Mouse (Mus musculus) left cerebral cortex, postnatal 36 days (tissue): ENCODE data around the gene Gli1. TPM values are rescaled to one million over a fixed set of nuclear protein-coding genes. Genes with fewer than 3 reads are reported as not detected.

Experiments used
- DNase-seq, 2 experiments: peaks; one replicate each; pipeline ENCODE4 v3.0.0; 2021 to 2022; ENCODE audit warnings: low spot score in 2 of 2, mixed read lengths in 1 of 2
- intact Hi-C: fragments of 180-260 bp; cut with DNase I; formaldehyde crosslinking; loops from one replicate; pipeline ENCODE4 v1.15.1; 2025
- total RNA-seq, 2 experiments: library from RNA; stranded (reverse); gene quantifications; 2 replicates each; pipeline ENCODE4 v1.2.3; 2021

The Gli1 gene
- total RNA-seq, 2 experiments from 2014 or later = 1.9 to 2.9 TPM

GRCm38 (mm10) chr10:127297015-127297871, 44.5 kb downstream of the Gli1 start:
- intact Hi-C loops = no loop called here
- no peak for DNase-seq

- no peak for DNase-seq
- intact Hi-C loops = no loop called here
Observed at GRCm38 (mm10) chr10:127295986-127296794, 45.6 kb downstream of the Gli1 start.

DNA sequence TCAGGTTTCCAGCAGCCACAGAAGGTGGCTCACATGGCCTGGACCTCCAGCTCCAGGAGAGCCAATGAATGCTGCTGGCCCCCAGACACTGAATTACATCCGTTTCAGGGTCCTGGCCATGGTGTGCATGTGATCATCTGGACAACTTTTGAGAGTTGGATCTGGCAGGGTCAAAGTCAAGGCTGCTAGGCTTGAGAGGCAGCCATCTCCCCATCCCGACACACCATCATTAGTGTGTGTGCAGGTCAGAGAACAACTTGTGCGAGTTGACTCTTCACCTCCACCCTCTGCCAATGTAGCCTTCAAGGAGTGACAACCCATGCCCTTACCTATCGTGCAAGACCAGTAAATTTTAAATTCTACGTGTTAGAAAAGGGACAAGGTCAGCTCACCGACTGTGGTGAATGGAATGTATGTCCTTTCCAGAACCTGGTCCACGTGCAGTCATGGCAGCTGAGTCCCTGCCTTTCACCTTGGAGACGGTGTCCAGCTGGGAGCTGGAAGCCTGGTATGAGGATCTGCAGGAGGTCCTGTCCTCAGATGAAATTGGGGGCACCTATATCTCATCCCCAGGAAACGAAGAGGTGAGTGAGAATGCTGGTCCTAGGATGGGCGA, 46.8 kb downstream of the Gli1 start:
- DNase-seq = no peak
- intact Hi-C loops = no loop called here

DNA sequence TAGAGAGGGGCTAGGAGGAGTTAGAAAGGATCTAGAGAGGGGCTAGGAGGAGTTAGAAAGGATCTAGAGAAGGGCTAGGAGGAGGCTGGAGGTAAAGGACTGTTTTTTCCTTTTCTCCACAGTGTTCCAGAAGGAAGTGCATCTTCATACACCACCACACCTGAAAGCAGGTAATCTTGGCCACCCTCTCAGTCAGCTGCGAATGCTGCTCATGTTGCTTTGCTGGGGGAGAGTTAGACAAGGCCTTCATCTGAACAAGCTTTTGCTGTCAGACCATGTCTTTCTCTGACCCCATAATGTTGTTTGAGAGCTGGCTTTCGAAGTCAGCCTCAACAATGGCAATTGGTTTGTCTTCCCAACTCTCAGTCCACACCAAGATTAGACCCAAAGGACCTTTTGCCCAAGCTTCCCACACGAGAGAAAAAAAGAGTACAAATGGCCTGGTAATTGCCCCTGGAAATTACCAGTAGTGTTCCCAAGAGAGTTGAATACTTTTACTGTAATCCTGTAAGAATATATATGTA, 48.1 kb downstream of the Gli1 start:
- intact Hi-C loops = no loop called here
- no peak for DNase-seq

DNA sequence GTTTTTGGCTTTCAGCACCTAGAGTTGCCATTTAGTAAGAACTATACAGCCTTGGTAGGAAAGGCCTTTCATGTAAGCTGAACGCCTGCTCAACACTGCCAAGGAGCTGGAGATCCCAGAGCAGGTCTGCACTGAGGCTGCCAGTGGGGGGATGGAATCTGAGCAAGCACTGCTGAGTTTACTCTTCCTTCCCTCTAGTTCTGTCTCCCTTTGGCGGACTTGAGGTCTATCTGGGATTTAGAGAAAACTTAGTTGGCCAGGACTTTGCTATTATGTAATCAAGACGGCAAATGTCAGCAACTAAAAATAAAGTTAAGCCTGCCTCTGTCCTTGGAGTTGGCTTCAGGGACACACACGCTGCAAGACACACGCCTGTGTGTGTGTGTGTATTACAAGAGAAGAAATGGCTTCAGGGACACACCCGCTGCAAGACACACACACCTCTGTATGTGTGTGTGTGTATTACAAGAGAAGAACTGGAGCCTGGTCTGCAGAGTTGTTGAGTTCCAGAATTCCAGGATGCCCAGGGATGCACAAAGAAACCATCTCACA, 48.7 kb downstream of the Gli1 start:
- DNase-seq = no peak
- intact Hi-C loops = no loop called here

GRCm38 (mm10) chr10:127291881-127292638, 49.7 kb downstream of the Gli1 start:
- no peak for DNase-seq
- intact Hi-C loops = no loop called here

GRCm38 (mm10) chr10:127290930-127291880, 50.6 kb downstream of the Gli1 start:
- intact Hi-C loops = loop anchor here (1.0 kb wide), 1 partner anchor 20 kb away; the partner anchor contains the start of gene Mars
- no peak for DNase-seq

- DNase-seq = peak; percentile 99
- intact Hi-C loops = loop anchor here (1.0 kb wide), 1 partner anchor 21 kb away; the partner anchor contains the start of gene Mars
Observed at GRCm38 (mm10) chr10:127290307-127290929, 51.4 kb downstream of the Gli1 start.

GRCm38 (mm10) chr10:127289573-127290191, 52.1 kb downstream of the Gli1 start:
- peak; percentile 48 to 49 for DNase-seq
- intact Hi-C loops = loop anchor here (1.0 to 2.0 kb wide), 2 partner anchors 22 to 23 kb away; partner anchors contain the start of genes Dctn2 and Mars

GRCm38 (mm10) chr10:127288800-127289572, 52.8 kb downstream of the Gli1 start, which contains the start of gene Mbd6:
Gene Mbd6 (minus strand): TSS chr10:127289018.
- intact Hi-C loops = loop anchor here (2.0 kb wide), 1 partner anchor 22 kb away; the partner anchor contains the start of gene Dctn2
- peak; percentile 88 to 90 for DNase-seq

DNA sequence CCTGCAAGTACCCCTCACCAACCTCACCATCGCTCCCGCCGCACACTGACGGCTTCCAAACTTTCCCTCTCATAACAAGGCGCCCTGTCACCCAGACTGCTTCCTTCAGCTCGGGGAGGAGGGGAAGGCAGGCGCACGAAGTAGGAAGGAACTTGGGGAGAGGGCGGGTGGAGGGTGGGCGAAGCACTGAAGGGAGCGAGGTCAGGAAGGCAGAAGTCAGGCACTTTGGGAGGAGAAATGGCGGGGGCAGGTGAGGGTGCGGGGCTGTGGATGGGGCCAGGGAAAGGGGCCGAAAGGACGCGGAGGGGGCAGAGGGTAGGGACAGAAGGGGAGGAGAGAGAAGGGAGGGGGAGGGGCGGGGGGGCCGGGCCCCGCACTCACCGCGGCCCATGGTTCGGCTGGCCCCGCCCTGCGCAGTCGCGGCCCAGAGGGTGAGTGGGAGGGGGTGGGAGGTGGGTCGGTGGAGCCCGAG, 53.4 kb downstream of the Gli1 start:
- intact Hi-C loops = loop anchor here (2.0 kb wide), 1 partner anchor 22 kb away; the partner anchor contains the start of gene Dctn2
- no peak for DNase-seq

GRCm38 (mm10) chr10:127287936-127288293, 53.9 kb downstream of the Gli1 start:
- DNase-seq = no peak
- intact Hi-C loops = loop anchor here (2.0 kb wide), 1 partner anchor 21 kb away; the partner anchor contains the start of gene Dctn2

DNA sequence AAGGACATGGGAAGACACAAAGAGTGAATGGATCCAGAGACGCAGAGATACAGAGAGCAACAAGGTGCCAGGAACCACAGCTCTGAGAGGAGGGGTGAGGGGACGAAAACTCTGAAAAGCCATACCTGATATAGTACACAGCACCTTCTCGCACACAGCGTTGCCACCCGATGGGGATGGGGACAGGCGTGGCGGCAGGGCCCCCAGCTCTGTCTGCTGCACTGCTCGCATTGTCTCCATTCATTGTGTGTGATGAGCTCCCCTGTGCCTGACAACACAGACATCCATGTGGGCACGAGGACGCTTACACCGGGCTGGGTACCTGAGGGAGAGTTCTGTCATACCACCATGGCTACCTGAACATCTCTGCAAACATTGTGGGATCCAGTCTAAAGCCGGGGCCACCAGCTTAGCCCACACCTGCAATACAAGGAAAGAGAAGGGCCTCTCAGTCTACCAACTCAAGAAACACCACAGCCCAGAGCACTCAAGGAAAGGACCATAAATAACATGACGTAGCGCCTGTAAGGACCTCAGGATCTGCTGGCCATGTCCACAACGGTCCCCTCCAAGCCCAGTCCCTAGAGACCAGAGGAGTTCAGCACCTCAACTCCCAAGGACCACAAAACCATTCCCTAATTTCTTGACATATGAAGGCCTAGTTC, 54.4 kb downstream of the Gli1 start:
- intact Hi-C loops = no loop called here
- DNase-seq = no peak

DNA sequence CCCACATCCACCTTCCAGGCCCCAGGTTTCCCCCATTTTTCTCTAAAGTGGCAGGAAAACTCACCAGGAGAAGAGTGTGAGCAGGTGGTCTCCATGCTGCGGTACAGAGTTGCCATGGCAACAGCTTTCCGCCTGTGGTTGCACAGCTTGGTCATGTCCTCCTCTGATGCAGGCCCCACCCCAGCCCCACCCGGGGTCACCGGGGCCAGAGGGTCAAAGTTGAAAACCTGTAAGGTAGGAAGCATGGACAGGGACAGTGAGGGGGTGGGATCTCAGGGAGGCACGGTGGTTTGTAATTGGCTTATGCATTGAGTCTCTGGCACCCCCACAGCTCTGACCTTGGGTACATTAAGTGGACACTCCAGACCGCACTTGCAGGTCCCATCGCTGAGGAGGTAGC, 55.0 kb downstream of the Gli1 start:
- intact Hi-C loops = no loop called here
- DNase-seq = no peak

GRCm38 (mm10) chr10:127286194-127286593, 55.6 kb downstream of the Gli1 start:
- intact Hi-C loops = no loop called here
- DNase-seq = no peak
